Mouse (Mus musculus): Measurements from ENCODE around the gene Fgd5. TPM values are rescaled to one million over a fixed set of nuclear protein-coding genes. Genes with fewer than 3 reads are reported as not detected.
"Not testable (repeated sequence)": the region's sequence is repeated elsewhere in the genome, so short reads cannot be mapped to it uniquely, and the experiment has no call there.

Fgd5 gene
- 17.2 and 19.0 TPM in 2 replicates for polyA plus RNA-seq (2014; fragmentation: Nextera tagmentation; extraction: Ambion mirVana)

GRCm38 (mm10) chr6:91978371-91979300 lies at the start of gene Fgd5:
Fgd5 (plus strand) TSS chr6:91978878.
- 1% methylated on average over 51 of the region's 62 CpGs for WGBS
- peak; percentile 77 for ATAC-seq (ENCODE audit: low read depth)
- Histone ChIP-seq H3K4me1 (ENCODE audit: control insufficient read depth, insufficient read depth, low read length) (no peaks in the 10 kb centered on the region; the same call in 1 of the 2 replicates), H3K4me3 (ENCODE audit: low read depth, low read length) (peak within 1 kb of the TSS; percentile 61), H3K27ac (ENCODE audit: low read depth, low read length) (no peak within 1 kb of the TSS), H3K9ac (replicated peaks; ENCODE audit: low read depth, low read length) (peak within 1 kb of the TSS; percentile 75), H3K36me3 (ENCODE audit: control insufficient read depth, insufficient read depth, low read length) (no peaks in the 10 kb centered on the region), H3K4me2 (ENCODE audit: low read depth, low read length) (peak within 1 kb of the TSS; percentile 92), H3K27me3 (ENCODE audit: control insufficient read depth, insufficient read depth, low read length) (no peaks in the 10 kb centered on the region), H3K9me3 (ENCODE audit: control insufficient read depth, low read length) (no peaks in the 10 kb centered on the region)

GRCm38 (mm10) chr6:91931231-91931630 lies 47.4 kb upstream of the Fgd5 start:
- no peak for ATAC-seq (ENCODE audit: low read depth)
- H3K27ac ChIP-seq (ENCODE audit: low read depth, low read length): 0 out of 2 replicates have a peak overlapping the region, but pooled peaks have one; percentile 34
- H3K9ac ChIP-seq (replicated peaks; ENCODE audit: low read depth, low read length): no peak overlapping the region
- H3K9me3 ChIP-seq (ENCODE audit: control insufficient read depth, low read length): no peaks in the 10 kb centered on the region
- WGBS: 69% methylated on average over 5 of the region's 5 CpGs
- H3K4me2 ChIP-seq (ENCODE audit: low read depth, low read length): no peak overlapping the region
- H3K4me1 ChIP-seq (ENCODE audit: control insufficient read depth, insufficient read depth, low read length): peaks cover 11% of the 10 kb centered on the region; the same call in 1 of the 2 replicates
- H3K4me3 ChIP-seq (ENCODE audit: low read depth, low read length): no peak overlapping the region
- no peaks in the 10 kb centered on the region for H3K36me3 ChIP-seq (ENCODE audit: control insufficient read depth, insufficient read depth, low read length)
- H3K27me3 ChIP-seq (ENCODE audit: control insufficient read depth, insufficient read depth, low read length): no peaks in the 10 kb centered on the region

- Histone ChIP-seq H3K36me3 (ENCODE audit: control insufficient read depth, insufficient read depth, low read length) (no peaks in the 10 kb centered on the region), H3K27me3 (ENCODE audit: control insufficient read depth, insufficient read depth, low read length) (no peaks in the 10 kb centered on the region), H3K4me3 (ENCODE audit: low read depth, low read length) (no peak overlapping the region), H3K4me2 (ENCODE audit: low read depth, low read length) (no peak overlapping the region), H3K9ac (replicated peaks; ENCODE audit: low read depth, low read length) (no peak overlapping the region), H3K9me3 (ENCODE audit: control insufficient read depth, low read length) (no peaks in the 10 kb centered on the region), H3K27ac (ENCODE audit: low read depth, low read length) (no peak overlapping the region), H3K4me1 (ENCODE audit: control insufficient read depth, insufficient read depth, low read length) (no peaks in the 10 kb centered on the region)
- 58% methylated on average over 4 of the region's 4 CpGs for WGBS
- ATAC-seq (ENCODE audit: low read depth): no peak
Observed at GRCm38 (mm10) chr6:91938491-91938890, 40.2 kb upstream of the Fgd5 start.

GRCm38 (mm10) chr6:91948426-91948825 lies 30.3 kb upstream of the Fgd5 start:
- no peak overlapping the region for H3K4me3 ChIP-seq (ENCODE audit: low read depth, low read length)
- H3K4me2 ChIP-seq (ENCODE audit: low read depth, low read length): no peak overlapping the region
- H3K27ac ChIP-seq (ENCODE audit: low read depth, low read length): no peak overlapping the region
- WGBS: 70% methylated on average over 2 of the region's 2 CpGs
- H3K4me1 ChIP-seq (ENCODE audit: control insufficient read depth, insufficient read depth, low read length): no peaks in the 10 kb centered on the region
- H3K27me3 ChIP-seq (ENCODE audit: control insufficient read depth, insufficient read depth, low read length): no peaks in the 10 kb centered on the region
- H3K9me3 ChIP-seq (ENCODE audit: control insufficient read depth, low read length): no peaks in the 10 kb centered on the region
- no peak for ATAC-seq (ENCODE audit: low read depth)
- H3K36me3 ChIP-seq (ENCODE audit: control insufficient read depth, insufficient read depth, low read length): no peaks in the 10 kb centered on the region
- H3K9ac ChIP-seq (replicated peaks; ENCODE audit: low read depth, low read length): no peak overlapping the region

- 21% methylated on average over 3 of the region's 8 CpGs for WGBS
- not testable (repeated sequence) for H3K4me1 ChIP-seq (ENCODE audit: control insufficient read depth, insufficient read depth, low read length); H3K9me3 ChIP-seq (ENCODE audit: control insufficient read depth, low read length); H3K4me3 ChIP-seq (ENCODE audit: low read depth, low read length); H3K4me2 ChIP-seq (ENCODE audit: low read depth, low read length); H3K36me3 ChIP-seq (ENCODE audit: control insufficient read depth, insufficient read depth, low read length); ATAC-seq (ENCODE audit: low read depth); H3K27me3 ChIP-seq (ENCODE audit: control insufficient read depth, insufficient read depth, low read length); H3K9ac ChIP-seq (replicated peaks; ENCODE audit: low read depth, low read length); H3K27ac ChIP-seq (ENCODE audit: low read depth, low read length)
Observed at GRCm38 (mm10) chr6:91958015-91958414, 20.7 kb upstream of the Fgd5 start.

GRCm38 (mm10) chr6:91960028-91960811 lies 18.5 kb upstream of the Fgd5 start:
- H3K4me2 ChIP-seq (ENCODE audit: low read depth, low read length): no peak overlapping the region
- no peaks in the 10 kb centered on the region for H3K27me3 ChIP-seq (ENCODE audit: control insufficient read depth, insufficient read depth, low read length)
- H3K27ac ChIP-seq (ENCODE audit: low read depth, low read length): no peak overlapping the region
- H3K36me3 ChIP-seq (ENCODE audit: control insufficient read depth, insufficient read depth, low read length): no peaks in the 10 kb centered on the region
- WGBS: 42% methylated on average over 8 of the region's 8 CpGs
- H3K9ac ChIP-seq (replicated peaks; ENCODE audit: low read depth, low read length): no peak overlapping the region
- H3K4me1 ChIP-seq (ENCODE audit: control insufficient read depth, insufficient read depth, low read length): peaks cover 13% of the 10 kb centered on the region
- no peak overlapping the region for H3K4me3 ChIP-seq (ENCODE audit: low read depth, low read length)
- no peak for ATAC-seq (ENCODE audit: low read depth)
- no peaks in the 10 kb centered on the region for H3K9me3 ChIP-seq (ENCODE audit: control insufficient read depth, low read length)

- 1% methylated on average over 4 of the region's 4 CpGs for WGBS
- Histone ChIP-seq H3K27ac (ENCODE audit: low read depth, low read length) (peak overlapping the region; percentile 48), H3K4me3 (ENCODE audit: low read depth, low read length) (no peak overlapping the region), H3K27me3 (ENCODE audit: control insufficient read depth, insufficient read depth, low read length) (no peaks in the 10 kb centered on the region), H3K4me1 (ENCODE audit: control insufficient read depth, insufficient read depth, low read length) (peaks cover 13% of the 10 kb centered on the region), H3K36me3 (ENCODE audit: control insufficient read depth, insufficient read depth, low read length) (no peaks in the 10 kb centered on the region), H3K4me2 (ENCODE audit: low read depth, low read length) (no peak overlapping the region), H3K9me3 (ENCODE audit: control insufficient read depth, low read length) (no peaks in the 10 kb centered on the region), H3K9ac (replicated peaks; ENCODE audit: low read depth, low read length) (no peak overlapping the region)
- ATAC-seq (ENCODE audit: low read depth): peak; percentile 65; the same call in 1 of the 2 replicates
Observed at GRCm38 (mm10) chr6:91963429-91963828, 15.2 kb upstream of the Fgd5 start.

- Histone ChIP-seq H3K9me3 (ENCODE audit: control insufficient read depth, low read length) (no peaks in the 10 kb centered on the region), H3K4me2 (ENCODE audit: low read depth, low read length) (no peak overlapping the region), H3K4me3 (ENCODE audit: low read depth, low read length) (no peak overlapping the region), H3K27ac (ENCODE audit: low read depth, low read length) (no peak overlapping the region), H3K4me1 (ENCODE audit: control insufficient read depth, insufficient read depth, low read length) (peaks cover 13% of the 10 kb centered on the region), H3K36me3 (ENCODE audit: control insufficient read depth, insufficient read depth, low read length) (no peaks in the 10 kb centered on the region), H3K27me3 (ENCODE audit: control insufficient read depth, insufficient read depth, low read length) (no peaks in the 10 kb centered on the region), H3K9ac (replicated peaks; ENCODE audit: low read depth, low read length) (no peak overlapping the region)
- 92% methylated on average over 8 of the region's 8 CpGs for WGBS
- no peak for ATAC-seq (ENCODE audit: low read depth)
Observed at GRCm38 (mm10) chr6:91965060-91965459, 13.6 kb upstream of the Fgd5 start.

GRCm38 (mm10) chr6:91966006-91966405 lies 12.7 kb upstream of the Fgd5 start:
- ATAC-seq (ENCODE audit: low read depth): no peak
- Histone ChIP-seq H3K36me3 (ENCODE audit: control insufficient read depth, insufficient read depth, low read length) (no peaks in the 10 kb centered on the region), H3K4me1 (ENCODE audit: control insufficient read depth, insufficient read depth, low read length) (peaks cover 13% of the 10 kb centered on the region), H3K27me3 (ENCODE audit: control insufficient read depth, insufficient read depth, low read length) (no peaks in the 10 kb centered on the region), H3K27ac (ENCODE audit: low read depth, low read length) (no peak overlapping the region), H3K9me3 (ENCODE audit: control insufficient read depth, low read length) (no peaks in the 10 kb centered on the region), H3K4me3 (ENCODE audit: low read depth, low read length) (no peak overlapping the region), H3K4me2 (ENCODE audit: low read depth, low read length) (no peak overlapping the region), H3K9ac (replicated peaks; ENCODE audit: low read depth, low read length) (no peak overlapping the region)
- WGBS: 49% methylated on average over 6 of the region's 6 CpGs

Data from neural tube, embryonic 14.5 days (tissue).